Mouse (Mus musculus): ENCODE data around the gene Lpcat3.

DNA sequence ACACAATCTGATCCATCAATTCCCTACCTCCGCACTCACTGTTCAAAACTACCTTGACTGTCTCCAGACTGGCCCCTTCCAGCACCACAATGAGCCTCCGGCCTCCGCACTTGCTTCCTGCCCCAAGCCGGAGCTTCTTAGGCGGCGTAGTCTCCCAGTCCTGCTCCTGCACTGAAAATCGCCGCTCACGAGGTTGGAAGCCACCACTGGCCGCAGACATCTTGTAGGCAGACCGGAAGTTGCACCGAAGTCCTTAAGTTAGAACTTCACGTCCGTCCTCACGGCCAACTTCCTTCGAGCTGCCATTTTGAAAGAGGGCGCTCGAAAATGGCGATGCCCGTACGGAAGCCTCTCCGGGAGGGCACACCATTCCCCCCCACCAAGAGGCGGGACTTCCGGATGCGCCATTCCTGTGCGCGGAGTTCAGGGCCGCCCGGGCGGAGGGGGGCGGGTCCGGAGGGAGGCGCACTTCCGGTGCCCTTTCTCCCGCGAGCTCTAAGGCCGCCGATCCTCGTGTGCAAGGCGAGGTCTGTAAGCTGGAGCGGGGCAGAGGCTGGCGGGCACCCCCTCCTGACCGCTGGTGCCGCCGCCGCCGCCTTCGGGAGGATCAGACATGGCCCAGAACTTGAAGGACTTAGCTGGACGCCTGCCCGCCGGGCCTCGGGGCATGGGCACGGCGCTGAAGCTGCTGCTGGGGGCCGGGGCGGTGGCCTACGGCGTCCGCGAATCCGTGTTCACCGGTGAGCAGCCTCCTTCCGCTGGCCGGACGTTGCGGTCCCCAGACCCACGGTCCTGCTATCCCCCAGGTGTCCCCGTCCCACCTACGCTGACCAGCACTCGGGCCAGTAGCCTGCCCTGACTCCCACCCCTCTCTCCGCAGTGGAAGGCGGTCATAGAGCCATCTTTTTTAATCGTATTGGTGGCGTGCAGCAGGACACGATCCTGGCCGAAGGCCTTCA, 49.3 kb downstream of the Lpcat3 start, which contains the start of the genes Emg1 and Phb2:
- TF ChIP-seq CTCF (conservative IDR thresholded peaks at IDR 0.05; ENCODE audit: low read length) (no peak), POU5F1 (IDR thresholded peaks at IDR 0.05; ENCODE audit: borderline replicate concordance, low read length) (no peak), NANOG (IDR thresholded peaks at IDR 0.05; ENCODE audit: borderline replicate concordance, low read length) (no peak)

Data from E14TG2a.4 (cell line).